Mouse (Mus musculus) layer of hippocampus, postnatal 25 days (tissue): ENCODE data around the gene Olfr1509. TPM values are rescaled to one million over a fixed set of nuclear protein-coding genes. Genes with fewer than 3 reads are reported as not detected.
"Not testable (repeated sequence)": the region's sequence is repeated elsewhere in the genome, so short reads cannot be mapped to it uniquely, and the experiment has no call there.

Experiments
- DNase-seq, 2 experiments: peaks; one replicate each; pipeline ENCODE4 v3.0.0; 2022; ENCODE audit warnings: mixed read lengths in 2 of 2, low spot score in 1 of 2; ENCODE audit errors: extremely low spot score in 1 of 2
- total RNA-seq, 2 experiments: library from RNA; stranded (reverse); gene quantifications; 2 replicates each; pipeline ENCODE4 v1.2.3; 2021

Olfr1509 gene
- not detected for total RNA-seq

DNA sequence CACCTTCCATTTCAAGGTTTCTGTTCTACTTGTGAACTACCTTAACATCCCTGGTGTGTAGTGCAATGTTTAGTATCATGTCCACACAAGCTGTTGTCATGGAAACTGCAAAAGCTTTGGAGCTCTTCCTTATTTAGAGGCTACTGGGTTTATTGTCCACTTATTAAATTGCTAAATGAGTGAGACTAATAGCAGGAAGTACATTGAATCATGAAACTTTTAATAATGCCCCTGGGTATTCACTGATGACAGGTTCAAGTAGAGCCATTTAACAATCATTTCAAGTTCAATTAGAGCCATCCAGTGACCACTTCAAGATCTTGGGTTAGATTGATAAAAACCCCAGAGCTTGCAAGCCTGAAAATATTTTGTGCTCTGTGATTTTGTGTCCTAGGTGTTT lies at the start of gene Olfr1509:
TSS of gene Olfr1509 (plus strand) at position 301 of the 400 bp plus-strand sequence.
- DNase-seq: no peak

DNA sequence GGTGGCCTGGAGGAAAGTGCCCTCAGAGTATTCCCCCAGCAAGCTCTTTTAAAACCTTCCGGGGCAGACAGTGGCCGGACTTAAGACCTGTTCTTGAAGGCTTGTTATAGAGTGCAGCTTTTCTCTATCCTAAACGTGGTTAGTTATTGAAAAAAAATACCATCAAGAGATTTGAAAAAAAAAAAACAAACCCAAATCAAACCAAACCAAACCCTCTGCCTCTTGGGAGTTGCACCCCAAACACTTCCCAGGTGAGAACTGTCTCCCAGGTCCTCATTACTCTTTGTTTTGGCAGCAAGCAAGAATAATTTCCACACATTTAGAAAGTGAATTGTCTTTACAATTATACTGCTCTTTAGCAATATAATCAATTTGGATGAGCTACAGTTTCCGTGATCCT lies 45.5 kb upstream of the Olfr1509 start, which contains the start of gene Olfr1511:
TSS of gene Olfr1511 (minus strand) at position 101 of the 400 bp plus-strand sequence.
- no peak for DNase-seq

DNA sequence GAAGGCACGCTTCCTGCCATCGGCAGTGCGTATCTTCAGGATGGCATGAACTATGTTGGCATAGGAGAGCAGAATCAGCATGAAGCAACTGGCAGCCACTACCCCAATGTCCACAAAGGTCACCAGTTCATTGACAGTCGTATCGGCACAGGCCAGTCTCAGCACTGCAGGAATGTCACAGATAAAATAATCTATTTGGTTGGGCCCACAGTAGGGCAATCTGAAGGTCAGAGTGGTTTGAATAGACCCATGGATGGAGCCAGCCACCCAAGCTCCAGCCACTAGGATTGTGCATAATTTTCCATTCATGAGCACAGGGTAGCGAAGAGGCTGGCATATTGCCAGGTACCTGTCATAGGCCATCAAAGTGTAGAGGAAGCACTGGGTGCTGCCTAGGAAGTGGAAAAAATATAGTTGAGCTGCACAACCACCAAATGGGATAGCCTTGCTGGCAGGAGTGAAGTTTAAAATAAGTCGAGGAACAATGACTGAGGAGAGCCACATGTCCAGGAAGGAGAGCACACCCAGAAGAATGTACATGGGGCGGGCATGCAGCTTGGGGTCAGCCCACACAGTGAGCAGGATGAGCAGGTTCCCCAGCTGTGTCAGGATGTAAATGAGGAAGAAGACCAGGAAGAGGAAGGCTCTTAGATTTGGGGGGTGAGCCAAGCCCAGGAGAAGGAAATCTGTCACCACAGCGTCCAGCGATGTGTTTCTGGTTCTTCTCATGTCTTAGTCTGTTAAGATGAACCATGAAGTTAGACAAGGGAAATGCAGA lies 32.5 kb upstream of the Olfr1509 start:
- not testable (repeated sequence) for DNase-seq

DNA sequence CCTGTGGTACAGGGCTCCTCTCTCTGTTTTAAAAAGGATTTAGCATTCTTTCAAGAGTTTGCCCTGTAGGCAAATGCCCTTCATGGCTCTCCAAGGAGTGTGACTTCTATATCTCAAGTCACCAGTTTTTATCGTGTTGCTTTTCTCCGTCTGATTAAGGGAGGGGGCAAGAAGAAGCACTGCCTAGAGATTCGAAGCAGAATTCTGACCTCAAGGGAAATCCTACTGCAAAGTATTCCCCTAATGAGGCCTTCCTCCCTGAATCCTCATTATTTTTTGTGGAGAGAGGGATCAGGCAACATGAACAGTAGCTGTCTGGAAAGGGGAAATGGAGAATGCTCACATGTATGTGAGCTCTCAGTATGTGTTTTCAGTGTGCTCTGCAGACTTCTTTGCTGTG lies 28.5 kb upstream of the Olfr1509 start, which contains the start of gene Olfr1510:
TSS of gene Olfr1510 (minus strand) at position 101 of the 400 bp plus-strand sequence.
- DNase-seq: no peak

DNA sequence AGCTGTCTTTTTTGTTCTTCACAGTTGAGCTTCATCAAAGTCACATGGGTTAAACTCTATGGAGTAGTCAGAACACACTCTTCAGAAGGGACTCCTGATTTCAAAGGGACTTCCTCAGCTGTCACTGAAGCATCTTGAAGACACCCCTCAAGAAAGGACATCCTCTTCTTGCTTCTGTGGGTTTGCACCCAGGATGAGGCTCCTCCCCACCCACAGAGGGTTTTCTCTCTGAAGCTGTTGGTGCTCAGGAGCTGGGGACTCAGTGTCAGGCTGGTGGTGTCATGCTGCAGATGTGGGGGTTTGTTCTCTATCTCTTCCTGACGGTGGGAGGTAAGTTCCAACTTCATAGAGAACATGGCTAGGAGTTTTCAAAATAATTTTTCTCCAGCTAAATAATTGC lies 15.1 kb upstream of the Olfr1509 start:
- no peak for DNase-seq

DNA sequence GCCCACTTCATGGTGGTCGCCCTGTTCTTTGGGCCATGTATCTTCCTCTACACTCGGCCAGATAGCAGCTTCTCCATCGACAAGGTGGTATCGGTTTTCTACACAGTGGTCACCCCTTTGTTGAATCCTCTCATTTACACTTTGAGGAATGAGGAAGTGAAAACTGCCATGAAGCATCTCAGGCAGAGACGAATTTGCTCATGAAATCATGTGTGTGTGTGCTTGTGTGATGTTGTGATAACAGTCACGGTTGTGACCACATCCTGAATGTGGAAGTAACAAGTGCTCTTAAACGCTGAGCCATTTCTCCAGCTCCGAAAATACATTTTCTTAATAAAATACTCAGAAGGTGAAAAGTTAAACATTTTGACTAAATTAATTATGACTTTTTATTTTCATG lies 8.3 kb downstream of the Olfr1509 start:
- DNase-seq: no peak

DNA sequence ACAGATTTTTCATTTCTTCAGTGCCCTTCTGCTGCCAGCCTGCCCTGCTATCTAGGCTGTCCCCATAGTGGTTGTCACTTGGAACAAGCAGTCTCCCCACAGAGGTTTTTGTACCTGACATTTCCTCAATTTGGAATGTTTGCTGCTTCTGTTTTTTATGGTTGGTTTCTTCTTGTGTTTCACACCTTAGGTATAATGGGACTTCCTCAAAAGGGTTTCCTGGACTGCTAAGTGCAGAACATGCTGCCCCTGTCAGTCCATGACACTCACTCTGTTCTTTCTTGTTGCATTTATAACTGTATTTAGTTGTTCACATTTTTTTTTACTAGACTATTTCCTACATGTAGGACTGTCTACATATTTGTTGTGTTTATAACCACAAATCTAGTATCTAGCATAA lies 19.1 kb downstream of the Olfr1509 start:
- no peak for DNase-seq

DNA sequence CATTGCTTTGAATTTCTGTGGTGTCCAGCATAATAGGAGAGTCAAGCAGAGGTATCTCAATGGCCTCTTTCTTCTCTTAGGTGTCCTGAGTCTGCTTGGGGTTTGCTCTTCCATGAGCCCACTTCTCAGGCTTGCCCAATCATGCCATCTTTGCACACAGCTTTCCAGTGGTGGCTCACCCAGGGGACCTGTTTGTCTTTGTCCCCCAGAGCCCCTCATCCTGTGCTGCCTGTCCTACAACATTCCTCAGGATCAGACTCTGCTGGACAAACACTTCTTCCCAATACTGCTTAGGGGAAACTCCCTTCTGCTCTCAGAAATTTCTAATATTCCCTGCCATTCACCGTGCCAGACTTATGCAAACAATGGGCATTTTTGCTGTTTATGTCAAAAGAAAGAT lies 22.9 kb downstream of the Olfr1509 start:
- no peak for DNase-seq

DNA sequence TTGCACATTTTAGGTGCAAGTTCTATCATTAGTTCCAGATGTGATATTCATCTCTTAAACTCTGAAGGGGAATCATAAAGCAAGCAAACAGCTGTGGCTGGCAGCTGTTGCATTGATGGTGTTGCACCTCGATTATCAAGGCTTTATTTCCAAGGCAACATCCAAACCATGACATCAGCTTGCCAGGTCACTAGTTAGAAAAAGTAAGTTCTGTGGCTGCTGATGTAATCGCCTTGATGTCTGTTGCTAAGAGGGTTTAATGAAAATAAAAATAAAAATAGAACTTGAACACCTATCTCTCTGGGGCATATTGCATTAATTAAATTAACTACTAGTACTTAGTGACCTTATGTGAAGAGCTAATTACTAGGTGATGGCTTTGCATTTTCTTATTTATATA lies 24.6 kb downstream of the Olfr1509 start, which contains the start of gene Olfr1508:
TSS of gene Olfr1508 (minus strand) at position 101 of the 400 bp plus-strand sequence.
- no peak for DNase-seq

DNA sequence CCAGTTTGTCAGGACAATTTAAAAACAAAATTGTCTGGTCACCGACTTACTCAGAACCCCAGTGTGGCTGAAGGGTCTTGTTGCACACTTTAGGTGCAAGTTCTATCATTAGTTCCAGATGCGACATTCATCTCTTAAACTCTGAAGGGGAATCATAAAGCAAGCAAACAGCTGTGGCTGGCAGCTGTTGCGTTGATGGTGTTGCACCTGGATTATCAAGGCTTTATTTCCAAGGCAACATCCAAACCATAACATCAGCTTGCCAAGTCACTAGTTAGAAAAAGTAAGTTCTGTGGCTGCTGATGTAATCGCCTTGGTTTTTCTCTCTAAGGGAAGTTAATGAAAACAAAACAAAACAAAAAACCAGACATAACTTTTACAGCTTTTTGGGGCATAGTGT lies 52.7 kb downstream of the Olfr1509 start, which contains the start of gene Olfr1507:
TSS of gene Olfr1507 (minus strand) at position 234 of the 400 bp plus-strand sequence.
- DNase-seq: no peak

Other genes starting within 250 kb of the Olfr1509 start
- 10 to 100 TPM; 50.2 to 50.9 TPM for gene Supt16, start 245.6 kb upstream of the Olfr1509 start, total RNA-seq
- 100 to 1,000 TPM; 104 to 123 TPM for gene Chd8, start 185.2 kb upstream of the Olfr1509 start, total RNA-seq
- 10 to 100 TPM; 57.1 to 57.5 TPM for gene Tox4, start 163.8 kb upstream of the Olfr1509 start, total RNA-seq
- 10 to 100 TPM; 36.0 to 38.2 TPM for gene Rab2b, start 163.4 kb upstream of the Olfr1509 start, total RNA-seq
- gene Mettl3, start 137.9 kb upstream of the Olfr1509 start, total RNA-seq: 10 to 100 TPM; 39.1 to 48.8 TPM
- gene Sall2, start 114.2 kb upstream of the Olfr1509 start, total RNA-seq: 10 to 100 TPM; 44.9 to 48.8 TPM
- gene Olfr1513, start 86.6 kb upstream of the Olfr1509 start, total RNA-seq: not detected
- gene Olfr1512, start 63.8 kb upstream of the Olfr1509 start, total RNA-seq: not detected
- gene Olfr1511, start 45.6 kb upstream of the Olfr1509 start, total RNA-seq: not detected
- not detected for gene Olfr1510, start 28.6 kb upstream of the Olfr1509 start, total RNA-seq
- gene Olfr1508, start 24.5 kb downstream of the Olfr1509 start, total RNA-seq: not detected
- gene Olfr1507, start 52.8 kb downstream of the Olfr1509 start, total RNA-seq: not detected